Mouse (Mus musculus): ENCODE data around the gene Spata17. TPM values are rescaled to one million over a fixed set of nuclear protein-coding genes. Genes with fewer than 3 reads are reported as not detected.

Gene Spata17
- polyA plus RNA-seq, 2 experiments = 0.10 to 0.12 TPM

- H3K4me2 ChIP-seq (ENCODE audit: low read depth) = no peak overlapping the region
- H3K27ac ChIP-seq = no peak overlapping the region
- no peaks in the 10 kb centered on the region for H3K9me3 ChIP-seq (ENCODE audit: control insufficient read depth, low read length)
- ATAC-seq (ENCODE audit: insufficient read depth) (no peak), DNase-seq (ENCODE audit: low read depth in 3 of 3, low spot score in 3 of 3) (no peak)
- no peaks in the 10 kb centered on the region for H3K27me3 ChIP-seq (ENCODE audit: control insufficient read depth, insufficient read depth, low read length)
- no peak overlapping the region for H3K9ac ChIP-seq (replicated peaks)
- 0 out of 4 replicates have a peak, but pooled peaks cover 0 to 2% of the 10 kb centered on the region in 2 experiments for H3K4me1 ChIP-seq (replicated peaks; ENCODE audit: control insufficient read depth in 2 of 2, insufficient read depth in 2 of 2, low read length in 1 of 2)
- no peak overlapping the region for H3K4me3 ChIP-seq (ENCODE audit: insufficient read depth in 1 of 2, low read depth in 2 of 2, low read length in 2 of 2)
- H3K36me3 ChIP-seq (replicated peaks; ENCODE audit: control insufficient read depth, insufficient read depth, low read depth) = no peaks in the 10 kb centered on the region
- WGBS (ENCODE audit: insufficient replicate concordance) = 70% methylated on average over 3 of the region's 3 CpGs
- TF ChIP-seq CTCF (IDR thresholded peaks at IDR 0.05; ENCODE audit: low read depth) (no peak), EP300 (IDR thresholded peaks at IDR 0.05; ENCODE audit: low read depth) (no peak)
These were observed 25.0 kb upstream of the Spata17 start for GRCm38 (mm10) chr1:187240304-187240703.

DNA sequence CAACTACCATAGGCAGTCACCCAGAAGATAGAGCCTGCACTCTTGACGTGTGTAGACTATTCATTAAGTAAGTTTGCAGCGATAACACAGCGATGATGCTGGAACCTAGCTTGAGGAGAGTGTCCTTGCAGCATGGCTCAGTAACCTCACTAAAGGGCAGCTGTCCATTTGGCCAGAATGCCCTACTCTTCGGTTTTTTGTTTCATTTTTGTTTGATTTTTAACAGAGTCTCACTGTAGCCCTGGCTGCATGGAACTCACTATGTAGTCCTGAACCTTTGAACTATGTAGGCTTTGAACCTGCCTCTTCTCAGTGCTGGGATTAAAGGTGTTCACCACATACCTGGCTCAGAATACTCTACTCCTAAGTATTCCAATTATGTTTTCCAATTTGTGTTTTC lies 22.8 kb upstream of the Spata17 start:
- Histone ChIP-seq H3K27ac (no peak overlapping the region), H3K4me3 (ENCODE audit: insufficient read depth in 1 of 2, low read depth in 2 of 2, low read length in 2 of 2) (no peak overlapping the region), H3K9ac (replicated peaks) (no peak overlapping the region), H3K27me3 (ENCODE audit: control insufficient read depth, insufficient read depth, low read length) (no peaks in the 10 kb centered on the region), H3K36me3 (replicated peaks; ENCODE audit: control insufficient read depth, insufficient read depth, low read depth) (no peaks in the 10 kb centered on the region), H3K4me1 (replicated peaks; ENCODE audit: control insufficient read depth in 2 of 2, insufficient read depth in 2 of 2, low read length in 1 of 2) (0 out of 4 replicates have a peak, but pooled peaks cover 0 to 2% of the 10 kb centered on the region in 2 experiments), H3K4me2 (ENCODE audit: low read depth) (no peak overlapping the region), H3K9me3 (ENCODE audit: control insufficient read depth, low read length) (no peaks in the 10 kb centered on the region)
- no peak for ATAC-seq (ENCODE audit: insufficient read depth)
- 74% methylated on average over 4 of the region's 4 CpGs for WGBS (ENCODE audit: insufficient replicate concordance)
- DNase-seq (ENCODE audit: low read depth in 3 of 3, low spot score in 3 of 3) = no peak
- TF ChIP-seq EP300 (IDR thresholded peaks at IDR 0.05; ENCODE audit: low read depth) (no peak), CTCF (IDR thresholded peaks at IDR 0.05; ENCODE audit: low read depth) (no peak)

DNA sequence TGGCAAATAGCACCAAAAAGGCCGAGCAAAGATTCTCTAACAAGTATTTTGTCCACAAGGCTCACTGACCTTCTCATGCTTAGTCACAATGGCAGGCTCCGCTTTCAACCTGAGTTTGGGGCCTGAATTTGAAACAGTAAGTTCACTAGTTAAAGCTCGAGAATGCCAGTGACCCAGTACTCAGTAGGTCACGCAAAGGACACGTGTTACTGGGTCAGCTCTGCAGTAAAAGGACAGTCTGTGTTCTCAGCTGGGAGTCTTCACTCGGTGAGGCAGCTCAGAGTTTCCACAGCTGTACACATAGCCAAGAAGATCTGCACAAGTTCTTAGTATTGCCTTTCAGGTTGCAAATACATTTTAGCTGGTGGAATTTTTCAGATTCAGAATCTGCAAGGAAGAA lies 21.0 kb upstream of the Spata17 start:
- Histone ChIP-seq H3K27ac (no peak overlapping the region), H3K27me3 (ENCODE audit: control insufficient read depth, insufficient read depth, low read length) (no peaks in the 10 kb centered on the region), H3K36me3 (replicated peaks; ENCODE audit: control insufficient read depth, insufficient read depth, low read depth) (no peaks in the 10 kb centered on the region), H3K4me1 (replicated peaks; ENCODE audit: control insufficient read depth in 2 of 2, insufficient read depth in 2 of 2, low read length in 1 of 2) (0 out of 4 replicates have a peak, but pooled peaks cover 0 to under 1% of the 10 kb centered on the region in 2 experiments), H3K4me3 (ENCODE audit: insufficient read depth in 1 of 2, low read depth in 2 of 2, low read length in 2 of 2) (no peak overlapping the region), H3K4me2 (ENCODE audit: low read depth) (no peak overlapping the region), H3K9me3 (ENCODE audit: control insufficient read depth, low read length) (no peaks in the 10 kb centered on the region), H3K9ac (replicated peaks) (no peak overlapping the region)
- TF ChIP-seq CTCF (IDR thresholded peaks at IDR 0.05; ENCODE audit: low read depth) (no peak), EP300 (IDR thresholded peaks at IDR 0.05; ENCODE audit: low read depth) (no peak)
- ATAC-seq (ENCODE audit: insufficient read depth) (no peak), DNase-seq (ENCODE audit: low read depth in 3 of 3, low spot score in 3 of 3) (no peak)
- 71% methylated on average over 6 of the region's 6 CpGs for WGBS (ENCODE audit: insufficient replicate concordance)

DNA sequence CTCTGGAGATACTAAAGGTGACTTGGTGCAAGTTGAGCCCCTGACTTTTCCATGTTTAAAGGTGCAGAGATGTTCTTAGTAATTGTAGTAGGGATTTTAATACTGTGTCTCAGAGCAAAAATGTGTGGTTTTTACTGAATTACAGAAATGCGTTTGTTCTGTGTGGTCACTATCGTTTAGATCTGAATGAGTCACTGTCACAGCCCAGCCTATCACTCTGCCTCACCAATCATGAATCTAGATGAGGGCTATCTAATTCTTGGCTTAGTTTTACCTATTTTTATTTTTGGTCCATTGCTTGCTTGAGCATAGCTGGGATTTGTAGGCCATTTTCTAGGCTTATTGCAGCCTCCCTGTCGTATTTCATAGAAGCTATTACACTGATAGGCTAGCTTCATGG lies 19.9 kb upstream of the Spata17 start:
- no peak overlapping the region for H3K9ac ChIP-seq (replicated peaks)
- no peaks in the 10 kb centered on the region for H3K27me3 ChIP-seq (ENCODE audit: control insufficient read depth, insufficient read depth, low read length)
- no peak overlapping the region for H3K4me2 ChIP-seq (ENCODE audit: low read depth)
- H3K4me1 ChIP-seq (replicated peaks; ENCODE audit: control insufficient read depth in 2 of 2, insufficient read depth in 2 of 2, low read length in 1 of 2) = no peaks in the 10 kb centered on the region
- no peak for DNase-seq (ENCODE audit: low read depth in 3 of 3, low spot score in 3 of 3)
- H3K4me3 ChIP-seq (ENCODE audit: insufficient read depth in 1 of 2, low read depth in 2 of 2, low read length in 2 of 2) = no peak overlapping the region
- TF ChIP-seq EP300 (IDR thresholded peaks at IDR 0.05; ENCODE audit: low read depth) = no peak
- TF ChIP-seq CTCF (IDR thresholded peaks at IDR 0.05; ENCODE audit: low read depth) = no peak
- H3K9me3 ChIP-seq (ENCODE audit: control insufficient read depth, low read length) = no peaks in the 10 kb centered on the region
- no peaks in the 10 kb centered on the region for H3K36me3 ChIP-seq (replicated peaks; ENCODE audit: control insufficient read depth, insufficient read depth, low read depth)
- WGBS (ENCODE audit: insufficient replicate concordance) = 68% methylated on average over 3 of the region's 3 CpGs
- no peak overlapping the region for H3K27ac ChIP-seq
- no peak for ATAC-seq (ENCODE audit: insufficient read depth)

- Histone ChIP-seq H3K4me2 (ENCODE audit: low read depth) (no peak overlapping the region), H3K9ac (replicated peaks) (no peak overlapping the region), H3K27me3 (ENCODE audit: control insufficient read depth, insufficient read depth, low read length) (no peaks in the 10 kb centered on the region), H3K9me3 (ENCODE audit: control insufficient read depth, low read length) (no peaks in the 10 kb centered on the region), H3K36me3 (replicated peaks; ENCODE audit: control insufficient read depth, insufficient read depth, low read depth) (no peaks in the 10 kb centered on the region), H3K4me1 (replicated peaks; ENCODE audit: control insufficient read depth in 2 of 2, insufficient read depth in 2 of 2, low read length in 1 of 2) (no peaks in the 10 kb centered on the region), H3K4me3 (ENCODE audit: insufficient read depth in 1 of 2, low read depth in 2 of 2, low read length in 2 of 2) (no peak overlapping the region), H3K27ac (no peak overlapping the region)
- no peak for ATAC-seq (ENCODE audit: insufficient read depth)
- TF ChIP-seq CTCF (IDR thresholded peaks at IDR 0.05; ENCODE audit: low read depth) = no peak
- TF ChIP-seq EP300 (IDR thresholded peaks at IDR 0.05; ENCODE audit: low read depth) = no peak
- no peak for DNase-seq (ENCODE audit: low read depth in 3 of 3, low spot score in 3 of 3)
- 69% methylated on average over 7 of the region's 7 CpGs for WGBS (ENCODE audit: insufficient replicate concordance)
These were observed 17.8 kb upstream of the Spata17 start for GRCm38 (mm10) chr1:187232996-187233615.

All from liver, embryonic 14.5 days (tissue).